Mouse (Mus musculus) liver, adult 2 months (tissue): ENCODE measurements around the gene Maats1. TPM values are rescaled to one million over a fixed set of nuclear protein-coding genes. Genes with fewer than 3 reads are reported as not detected.

Source experiments
- DNase-seq: peaks from one replicate; pipeline ENCODE4 v3.0.0-alpha.2; 2011; ENCODE audit warnings: low read depth, low spot score; ENCODE audit errors: extremely low read depth
- H3K27ac ChIP-seq: fragments of 200-500 bp; replicated peaks from 2 replicates; pipeline ENCODE4 v1.5.1; 2012; ENCODE audit warnings: low read depth, mild to moderate bottlenecking, control low read depth, inconsistent platforms, low read length; ENCODE audit not compliant: insufficient read depth
- H3K27me3 ChIP-seq: fragments of 200-500 bp; 2 replicates; pipeline ENCODE4 v1.6.1; 2012; ENCODE audit warnings: mild to moderate bottlenecking, moderate library complexity, low read length, inconsistent platforms; ENCODE audit not compliant: control insufficient read depth, insufficient read depth
- H3K36me3 ChIP-seq: fragments of 200-500 bp; 2 replicates; pipeline ENCODE4 v1.6.1; 2012; ENCODE audit warnings: low read length, inconsistent platforms; ENCODE audit not compliant: control insufficient read depth, insufficient read depth
- H3K4me1 ChIP-seq: fragments of 200-500 bp; 2 replicates; pipeline ENCODE4 v1.6.1; 2011; ENCODE audit warnings: low read length; ENCODE audit not compliant: control insufficient read depth, insufficient read depth
- H3K4me3 ChIP-seq: fragments of 200-500 bp; 2 replicates; pipeline ENCODE4 v1.5.1; 2011; ENCODE audit warnings: low read depth, mild to moderate bottlenecking, control low read depth, low read length, moderate library complexity; ENCODE audit not compliant: insufficient read depth
- H3K79me2 ChIP-seq: fragments of 200-500 bp; 2 replicates; pipeline ENCODE4 v1.6.1; 2012; ENCODE audit warnings: inconsistent platforms, mild to moderate bottlenecking, low read length, moderate library complexity; ENCODE audit not compliant: control insufficient read depth, insufficient read depth
- H3K9ac ChIP-seq: fragments of 200-500 bp; 2 replicates; pipeline ENCODE4 v1.6.1; 2012; ENCODE audit warnings: low read depth, mild to moderate bottlenecking, control low read depth, inconsistent platforms, low read length
- CTCF ChIP-seq: fragments of 200-500 bp; IDR thresholded peaks from 2 replicates; pipeline ENCODE4 v1.5.1; 2011; ENCODE audit warnings: low read depth, low read length, control low read depth
- POLR2A ChIP-seq: fragments of 200-500 bp; IDR thresholded peaks from 2 replicates; pipeline ENCODE4 v1.6.1; 2011; ENCODE audit warnings: low read length, control low read depth; ENCODE audit not compliant: insufficient read depth; ENCODE audit errors: extremely low read depth
- WGBS: fragments of 180-500 bp; shearing (Covaris S2); methylation state at CpG from one replicate; pipeline ENCODE4 v1.1.7; 2018; 5-methylcytosine and 5-hydroxymethylcytosine counted together
- polyA plus RNA-seq: library from polyadenylated mRNA; depleted of rRNA; stranded (reverse); fragments of >200 nt; gene quantifications from 2 replicates; pipeline ENCODE4 v1.2.3, GENCODE M21; 2012
- total RNA-seq: library from RNA; depleted of rRNA; stranded (reverse); fragments of >200 nt; gene quantifications from 2 replicates; pipeline ENCODE4 v1.2.3, GENCODE M21; 2014

Maats1 gene
- total and polyA plus RNA-seq, 2 experiments: not detected

DNA sequence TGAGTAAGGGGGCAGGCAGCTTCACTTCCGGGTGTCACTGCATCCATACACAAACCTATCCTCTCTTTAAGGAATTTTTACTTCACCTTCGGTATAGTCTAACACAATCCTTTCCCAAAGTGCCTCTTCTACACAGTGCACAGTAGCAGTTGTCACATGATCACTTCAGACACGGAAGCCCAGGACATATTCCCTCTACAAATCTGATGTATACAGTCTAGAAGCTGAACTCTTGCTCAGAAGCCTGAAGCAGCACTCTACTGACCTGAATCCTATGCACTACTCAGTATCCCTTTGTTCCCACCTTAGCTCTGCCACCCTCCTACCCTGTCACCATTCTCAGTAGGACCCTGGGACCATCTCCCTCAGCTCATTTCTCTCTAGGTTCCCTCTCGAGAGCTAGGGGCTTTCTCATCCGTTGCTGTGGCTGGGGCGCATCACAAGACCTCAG is 43.3 kb upstream of the Maats1 start:
- Histone ChIP-seq H3K4me1 (no peaks in the 10 kb centered on the region), H3K36me3 (no peaks in the 10 kb centered on the region), H3K27me3 (no peaks in the 10 kb centered on the region), H3K9ac (no peak overlapping the region), H3K27ac (no peak overlapping the region), H3K4me3 (no peak overlapping the region), H3K79me2 (no peaks in the 10 kb centered on the region)
- no peak for DNase-seq
- WGBS: 93% methylated on average over 6 of the region's 6 CpGs
- TF ChIP-seq CTCF (no peak), POLR2A (no peak)

DNA sequence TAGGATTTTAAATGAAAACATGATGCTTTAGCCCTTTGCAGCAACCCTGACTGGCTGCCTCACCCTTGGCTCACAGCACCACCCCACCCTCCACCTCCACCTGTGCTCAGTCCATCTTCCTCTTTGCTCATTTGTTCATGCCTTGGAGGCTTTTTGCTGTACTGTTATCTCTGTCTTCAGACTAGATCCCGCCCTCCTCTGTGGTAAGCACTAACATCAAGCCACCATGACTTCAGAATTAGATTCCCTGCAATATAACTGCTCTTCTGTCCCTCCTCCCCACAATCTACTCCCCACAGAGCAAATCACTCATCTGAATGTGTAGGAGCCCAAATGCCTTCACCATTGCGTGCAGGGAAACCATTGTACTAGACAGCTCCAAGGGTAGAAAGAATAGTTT is 41.7 kb upstream of the Maats1 start:
- WGBS: 95% methylated on average over 2 of the region's 2 CpGs

GRCm38 (mm10) chr16:38379926-38380325 is 38.0 kb upstream of the Maats1 start:
- Histone ChIP-seq H3K79me2 (no peaks in the 10 kb centered on the region), H3K4me3 (no peak overlapping the region), H3K27ac (no peak overlapping the region), H3K27me3 (no peaks in the 10 kb centered on the region), H3K4me1 (no peaks in the 10 kb centered on the region; the same call in 1 of the 2 replicates), H3K36me3 (no peaks in the 10 kb centered on the region), H3K9ac (no peak overlapping the region)
- no peak for DNase-seq
- TF ChIP-seq POLR2A (no peak), CTCF (no peak)
- 91% methylated on average over 3 of the region's 3 CpGs for WGBS

More for the DNA sequence above, 41.7 kb upstream of the Maats1 start:
- no peaks in the 10 kb centered on the region for H3K79me2 ChIP-seq
- no peak overlapping the region for H3K9ac ChIP-seq
- H3K27me3 ChIP-seq: no peaks in the 10 kb centered on the region
- no peaks in the 10 kb centered on the region for H3K36me3 ChIP-seq
- no peak overlapping the region for H3K4me3 ChIP-seq
- DNase-seq: no peak
- TF ChIP-seq POLR2A (no peak), CTCF (no peak)
- no peak overlapping the region for H3K27ac ChIP-seq
- H3K4me1 ChIP-seq: no peaks in the 10 kb centered on the region

- Histone ChIP-seq H3K9ac (no peak overlapping the region), H3K27ac (no peak overlapping the region), H3K79me2 (no peaks in the 10 kb centered on the region), H3K4me3 (no peak overlapping the region), H3K36me3 (no peaks in the 10 kb centered on the region), H3K4me1 (no peaks in the 10 kb centered on the region; the same call in 1 of the 2 replicates), H3K27me3 (no peaks in the 10 kb centered on the region)
- no peak for TF ChIP-seq CTCF
- TF ChIP-seq POLR2A: no peak
- WGBS: 79% methylated on average over 3 of the region's 3 CpGs
- DNase-seq: no peak
These were observed 37.5 kb upstream of the Maats1 start for GRCm38 (mm10) chr16:38379493-38379892.

GRCm38 (mm10) chr16:38379088-38379487 is 37.1 kb upstream of the Maats1 start:
- Histone ChIP-seq H3K4me1 (no peaks in the 10 kb centered on the region; the same call in 1 of the 2 replicates), H3K9ac (no peak overlapping the region), H3K27me3 (no peaks in the 10 kb centered on the region), H3K27ac (no peak overlapping the region), H3K4me3 (no peak overlapping the region), H3K79me2 (no peaks in the 10 kb centered on the region), H3K36me3 (no peaks in the 10 kb centered on the region)
- TF ChIP-seq POLR2A: no peak
- no peak for TF ChIP-seq CTCF
- 58% methylated on average over 6 of the region's 6 CpGs for WGBS
- DNase-seq: no peak

DNA sequence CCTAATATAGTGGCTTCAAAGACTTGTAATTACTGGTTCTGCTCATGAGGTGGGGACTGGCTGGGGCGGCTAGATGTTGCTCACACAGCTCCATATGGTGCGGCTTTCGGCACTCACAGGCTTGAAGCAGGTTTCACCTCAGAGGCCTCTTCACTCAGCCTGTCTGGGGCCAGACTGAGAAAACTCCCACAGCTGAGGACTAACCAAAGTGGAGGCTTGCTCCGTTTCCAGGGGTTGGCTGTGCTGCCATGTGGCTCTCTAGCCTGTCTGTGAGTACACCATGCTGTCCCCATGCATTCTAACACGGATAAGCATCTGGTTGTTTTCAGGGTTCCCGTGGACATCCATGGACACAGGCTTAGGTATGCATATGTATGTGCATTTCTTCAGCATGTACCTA is 36.6 kb upstream of the Maats1 start:
- WGBS: 91% methylated on average over 6 of the region's 6 CpGs
- H3K27me3 ChIP-seq: no peaks in the 10 kb centered on the region
- H3K79me2 ChIP-seq: no peaks in the 10 kb centered on the region
- no peak overlapping the region for H3K27ac ChIP-seq
- no peak for TF ChIP-seq POLR2A
- TF ChIP-seq CTCF: no peak
- DNase-seq: no peak
- no peak overlapping the region for H3K4me3 ChIP-seq
- no peaks in the 10 kb centered on the region for H3K36me3 ChIP-seq
- H3K9ac ChIP-seq: no peak overlapping the region
- no peaks in the 10 kb centered on the region; the same call in 1 of the 2 replicates for H3K4me1 ChIP-seq
